Mouse (Mus musculus): ENCODE measurements around the gene Slc6a19. TPM values are rescaled to one million over a fixed set of nuclear protein-coding genes. Genes with fewer than 3 reads are reported as not detected.
"Not testable (repeated sequence)": the region's sequence is repeated elsewhere in the genome, so short reads cannot be mapped to it uniquely, and the experiment has no call there.

Slc6a19 gene
- polyA plus RNA-seq, 2 experiments: 1.0 to 1.2 TPM

DNA sequence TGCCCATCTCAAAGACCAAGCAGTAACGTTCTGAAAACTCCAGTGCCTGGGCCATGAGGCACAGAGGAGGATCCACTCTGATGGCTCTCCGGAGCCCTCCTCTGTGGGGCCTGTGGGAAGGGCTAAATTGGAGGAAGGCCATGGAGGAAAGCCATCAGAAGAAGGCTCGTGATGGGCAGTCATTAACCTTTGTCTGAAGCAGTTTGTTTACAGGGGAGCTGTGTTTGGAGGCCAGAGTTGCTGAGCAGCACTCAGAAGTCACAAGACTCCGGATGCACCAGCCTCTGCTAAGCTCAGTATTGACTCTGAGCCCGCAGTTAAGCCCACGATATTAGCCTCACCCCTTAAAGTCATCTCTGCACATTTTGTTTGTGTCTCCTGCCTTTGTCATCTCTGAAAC lies 4.8 kb upstream of the Slc6a19 start:
- no peak for ATAC-seq (ENCODE audit: insufficient read depth)
- WGBS (ENCODE audit: insufficient replicate concordance): 42% methylated on average over 6 of the region's 6 CpGs
- no peaks in the 10 kb centered on the region for H3K36me3 ChIP-seq (replicated peaks; ENCODE audit: control insufficient read depth, insufficient read depth, low read depth)
- TF ChIP-seq EP300 (IDR thresholded peaks at IDR 0.05; ENCODE audit: low read depth): no peak
- TF ChIP-seq CTCF (IDR thresholded peaks at IDR 0.05; ENCODE audit: low read depth): no peak
- H3K9ac ChIP-seq (replicated peaks): no peak overlapping the region
- no peak overlapping the region for H3K4me2 ChIP-seq (ENCODE audit: low read depth)
- peaks cover 0 to 2% of the 10 kb centered on the region in 2 experiments; a peak in 1 of 4 replicates for H3K4me1 ChIP-seq (replicated peaks; ENCODE audit: control insufficient read depth in 2 of 2, insufficient read depth in 2 of 2, low read length in 1 of 2)
- DNase-seq (ENCODE audit: low read depth in 3 of 3, low spot score in 3 of 3): no peak
- no peak overlapping the region for H3K4me3 ChIP-seq (ENCODE audit: insufficient read depth in 1 of 2, low read depth in 2 of 2, low read length in 2 of 2)
- H3K9me3 ChIP-seq (ENCODE audit: control insufficient read depth, low read length): no peaks in the 10 kb centered on the region
- no peak overlapping the region for H3K27ac ChIP-seq
- H3K27me3 ChIP-seq (ENCODE audit: control insufficient read depth, insufficient read depth, low read length): no peaks in the 10 kb centered on the region

DNA sequence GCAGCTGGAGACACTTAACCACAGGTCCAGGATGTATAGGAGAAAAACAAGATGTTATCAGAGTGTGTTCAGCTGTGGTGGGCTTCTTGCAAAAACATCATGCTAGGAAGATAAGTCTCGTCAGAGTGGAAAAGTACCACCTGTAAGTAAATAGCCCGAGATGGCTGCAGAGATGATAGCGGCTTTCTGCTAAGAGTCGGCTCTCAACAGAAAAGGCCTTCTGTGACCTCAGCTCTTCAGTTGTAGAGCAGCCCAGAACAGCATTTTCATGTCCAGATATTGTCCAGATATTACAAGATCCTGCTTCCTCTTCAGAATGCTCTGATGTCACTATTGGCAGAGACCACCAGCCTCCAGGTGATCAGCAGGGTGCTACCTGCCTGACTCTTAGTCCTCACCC lies 1.2 kb downstream of the Slc6a19 start:
- not testable (repeated sequence) for H3K36me3 ChIP-seq (replicated peaks; ENCODE audit: control insufficient read depth, insufficient read depth, low read depth); H3K27me3 ChIP-seq (ENCODE audit: control insufficient read depth, insufficient read depth, low read length); DNase-seq (ENCODE audit: low read depth in 3 of 3, low spot score in 3 of 3); H3K4me1 ChIP-seq (replicated peaks; ENCODE audit: control insufficient read depth in 2 of 2, insufficient read depth in 2 of 2, low read length in 1 of 2); H3K9me3 ChIP-seq (ENCODE audit: control insufficient read depth, low read length); H3K9ac ChIP-seq (replicated peaks); H3K4me3 ChIP-seq (ENCODE audit: insufficient read depth in 1 of 2, low read depth in 2 of 2, low read length in 2 of 2); H3K27ac ChIP-seq; H3K4me2 ChIP-seq (ENCODE audit: low read depth); ATAC-seq (ENCODE audit: insufficient read depth)
- 26% methylated on average over 4 of the region's 4 CpGs for WGBS (ENCODE audit: insufficient replicate concordance)

- Histone ChIP-seq H3K9ac (replicated peaks) (no peak overlapping the region), H3K9me3 (ENCODE audit: control insufficient read depth, low read length) (no peaks in the 10 kb centered on the region), H3K4me3 (ENCODE audit: insufficient read depth in 1 of 2, low read depth in 2 of 2, low read length in 2 of 2) (no peak overlapping the region), H3K4me1 (replicated peaks; ENCODE audit: control insufficient read depth in 2 of 2, insufficient read depth in 2 of 2, low read length in 1 of 2) (no peaks in the 10 kb centered on the region), H3K36me3 (replicated peaks; ENCODE audit: control insufficient read depth, insufficient read depth, low read depth) (no peaks in the 10 kb centered on the region), H3K27me3 (ENCODE audit: control insufficient read depth, insufficient read depth, low read length) (no peaks in the 10 kb centered on the region), H3K27ac (no peak overlapping the region), H3K4me2 (ENCODE audit: low read depth) (no peak overlapping the region)
- WGBS (ENCODE audit: insufficient replicate concordance): 36% methylated on average over 4 of the region's 4 CpGs
- no peak for TF ChIP-seq CTCF (IDR thresholded peaks at IDR 0.05; ENCODE audit: low read depth)
- ATAC-seq (ENCODE audit: insufficient read depth) (no peak), DNase-seq (ENCODE audit: low read depth in 3 of 3, low spot score in 3 of 3) (no peak)
Measured at GRCm38 (mm10) chr13:73702776-73703175, 1.9 kb downstream of the Slc6a19 start.

- Histone ChIP-seq H3K4me3 (ENCODE audit: insufficient read depth in 1 of 2, low read depth in 2 of 2, low read length in 2 of 2) (no peak overlapping the region), H3K9me3 (ENCODE audit: control insufficient read depth, low read length) (no peaks in the 10 kb centered on the region), H3K9ac (replicated peaks) (no peak overlapping the region), H3K27me3 (ENCODE audit: control insufficient read depth, insufficient read depth, low read length) (no peaks in the 10 kb centered on the region), H3K36me3 (replicated peaks; ENCODE audit: control insufficient read depth, insufficient read depth, low read depth) (no peaks in the 10 kb centered on the region), H3K4me2 (ENCODE audit: low read depth) (no peak overlapping the region), H3K4me1 (replicated peaks; ENCODE audit: control insufficient read depth in 2 of 2, insufficient read depth in 2 of 2, low read length in 1 of 2) (peaks cover 0 to 5% of the 10 kb centered on the region in 2 experiments; a peak in 2 of 4 replicates), H3K27ac (no peak overlapping the region)
- WGBS (ENCODE audit: insufficient replicate concordance): 62% methylated on average over 9 of the region's 9 CpGs
- DNase-seq (ENCODE audit: low read depth in 3 of 3, low spot score in 3 of 3) (no peak), ATAC-seq (ENCODE audit: insufficient read depth) (no peak)
- TF ChIP-seq CTCF (IDR thresholded peaks at IDR 0.05; ENCODE audit: low read depth): no peak
- no peak for TF ChIP-seq EP300 (IDR thresholded peaks at IDR 0.05; ENCODE audit: low read depth)
Measured at GRCm38 (mm10) chr13:73701161-73701883, 3.3 kb downstream of the Slc6a19 start.

- no peaks in the 10 kb centered on the region for H3K27me3 ChIP-seq (ENCODE audit: control insufficient read depth, insufficient read depth, low read length)
- no peak overlapping the region for H3K4me2 ChIP-seq (ENCODE audit: low read depth)
- no peak overlapping the region for H3K9ac ChIP-seq (replicated peaks)
- no peak overlapping the region for H3K4me3 ChIP-seq (ENCODE audit: insufficient read depth in 1 of 2, low read depth in 2 of 2, low read length in 2 of 2)
- 66% methylated on average over 12 of the region's 12 CpGs for WGBS (ENCODE audit: insufficient replicate concordance)
- ATAC-seq (ENCODE audit: insufficient read depth): no peak
- H3K9me3 ChIP-seq (ENCODE audit: control insufficient read depth, low read length): no peaks in the 10 kb centered on the region
- no peak for DNase-seq (ENCODE audit: low read depth in 3 of 3, low spot score in 3 of 3)
- H3K36me3 ChIP-seq (replicated peaks; ENCODE audit: control insufficient read depth, insufficient read depth, low read depth): no peaks in the 10 kb centered on the region
- TF ChIP-seq CTCF (IDR thresholded peaks at IDR 0.05; ENCODE audit: low read depth) (no peak), EP300 (IDR thresholded peaks at IDR 0.05; ENCODE audit: low read depth) (no peak)
- H3K27ac ChIP-seq: no peak overlapping the region
- peaks cover 0 to 7% of the 10 kb centered on the region in 2 experiments; a peak in 2 of 4 replicates for H3K4me1 ChIP-seq (replicated peaks; ENCODE audit: control insufficient read depth in 2 of 2, insufficient read depth in 2 of 2, low read length in 1 of 2)
Measured at GRCm38 (mm10) chr13:73700554-73700953, 4.1 kb downstream of the Slc6a19 start.

Data from liver, embryonic 14.5 days (tissue).